Mouse (Mus musculus) myocyte (in vitro differentiated cells): Measurements from ENCODE around the gene Sync.

ENCODE experiments used
- MYOD1 ChIP-seq, 3 experiments: IDR thresholded peaks; one replicate each; pipeline ENCODE4 v1.6.1; 2011; ENCODE audit warnings: control low read depth in 2 of 3, low read depth in 2 of 3, mild to moderate bottlenecking in 2 of 3, moderate library complexity in 1 of 3; ENCODE audit not compliant: insufficient read length in 2 of 3, control insufficient read depth in 1 of 3
- POLR2A ChIP-seq: IDR thresholded peaks from one replicate; pipeline ENCODE4 v1.6.1; 2011; ENCODE audit warnings: low read depth, mild to moderate bottlenecking, control low read depth, moderate library complexity; ENCODE audit not compliant: insufficient read length
- POLR2AphosphoS2 ChIP-seq: IDR thresholded peaks from one replicate; pipeline ENCODE4 v1.6.1; 2011; ENCODE audit warnings: low read depth, control low read depth; ENCODE audit not compliant: insufficient read length

- no peak for TF ChIP-seq POLR2A
- no peak for TF ChIP-seq MYOD1 (IDR thresholded peaks at IDR 0.05; ENCODE audit: control insufficient read depth in 1 of 3, insufficient read length in 2 of 3, low read depth in 2 of 3)
- TF ChIP-seq POLR2AphosphoS2, result no peak
These were observed 26.2 kb upstream of the Sync start, which contains the start of gene C77080 for GRCm38 (mm10) chr4:129261196-129261595.
